Mouse (Mus musculus): ENCODE data around the gene Camta1.

The Camta1 gene

DNA sequence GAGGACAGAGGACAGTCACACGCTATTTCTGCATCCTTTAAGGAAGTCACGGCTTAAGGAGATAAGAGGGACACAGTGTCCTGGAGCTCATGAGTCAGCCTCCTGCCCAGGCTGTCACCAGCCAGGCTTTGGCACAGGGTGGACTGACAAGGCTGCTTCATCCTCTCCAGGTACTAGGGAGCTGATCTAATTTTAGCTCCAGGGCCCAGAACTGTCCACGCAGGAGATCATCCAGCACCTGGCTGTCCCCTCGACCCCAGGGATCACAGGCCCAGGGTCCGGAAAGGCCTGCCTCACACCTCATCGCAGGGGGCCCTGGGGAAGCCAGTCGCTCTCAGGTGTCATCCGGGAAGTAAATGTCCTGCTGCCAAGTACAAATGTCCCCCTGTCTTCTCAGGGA, 341.6 kb downstream of the Camta1 start:
- DNase-seq (ENCODE audit: low read depth, low spot score), result no peak

GRCm38 (mm10) chr4:151519011-151519410, 342.7 kb downstream of the Camta1 start:
- DNase-seq (ENCODE audit: low read depth, low spot score), result no peak

- DNase-seq (ENCODE audit: low read depth, low spot score), result no peak
Observed at GRCm38 (mm10) chr4:151516998-151517799, 344.5 kb downstream of the Camta1 start.

DNA sequence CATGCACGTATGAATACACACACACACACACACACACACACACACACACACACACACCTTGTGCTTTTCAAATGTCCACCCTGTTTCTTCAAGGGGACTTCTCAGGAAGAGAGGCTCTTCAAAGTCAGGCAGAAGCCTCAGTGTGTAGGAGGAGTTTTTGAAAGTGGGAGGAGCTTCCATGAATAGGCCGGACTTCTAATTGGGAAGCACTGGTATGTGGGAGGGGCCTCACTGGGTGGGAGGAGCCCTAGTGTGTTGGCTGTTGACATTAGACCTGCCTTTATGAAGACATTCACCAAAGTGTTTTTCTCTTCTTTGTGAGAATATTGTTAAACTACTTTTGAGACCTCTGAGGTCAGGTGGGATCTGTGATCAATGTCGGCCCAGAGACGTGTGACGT, 346.4 kb downstream of the Camta1 start:
- DNase-seq (ENCODE audit: low read depth, low spot score), result no peak

DNA sequence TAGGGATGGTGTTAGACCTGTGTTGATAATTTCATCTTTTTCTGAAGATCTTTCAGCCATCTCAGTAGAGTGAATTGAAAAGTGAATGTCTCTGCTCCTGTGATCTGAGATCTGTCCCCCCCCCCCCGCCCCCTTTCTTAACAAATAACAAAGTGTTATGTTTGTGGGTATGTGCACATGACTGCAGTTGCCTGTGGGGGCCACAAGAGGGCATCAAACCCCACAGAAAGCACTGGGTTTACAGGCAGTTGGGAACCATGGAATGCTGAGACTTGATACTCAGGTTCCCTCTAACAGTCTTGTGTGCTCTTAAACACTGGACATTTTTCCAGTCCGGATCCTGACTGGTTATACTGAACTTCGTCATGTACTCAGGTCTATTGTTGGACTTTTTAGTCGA, 350.6 kb downstream of the Camta1 start:
- no peak for DNase-seq (ENCODE audit: low read depth, low spot score)

- DNase-seq (ENCODE audit: low read depth, low spot score), result no peak
Observed at GRCm38 (mm10) chr4:151510417-151510816, 351.3 kb downstream of the Camta1 start.

DNA sequence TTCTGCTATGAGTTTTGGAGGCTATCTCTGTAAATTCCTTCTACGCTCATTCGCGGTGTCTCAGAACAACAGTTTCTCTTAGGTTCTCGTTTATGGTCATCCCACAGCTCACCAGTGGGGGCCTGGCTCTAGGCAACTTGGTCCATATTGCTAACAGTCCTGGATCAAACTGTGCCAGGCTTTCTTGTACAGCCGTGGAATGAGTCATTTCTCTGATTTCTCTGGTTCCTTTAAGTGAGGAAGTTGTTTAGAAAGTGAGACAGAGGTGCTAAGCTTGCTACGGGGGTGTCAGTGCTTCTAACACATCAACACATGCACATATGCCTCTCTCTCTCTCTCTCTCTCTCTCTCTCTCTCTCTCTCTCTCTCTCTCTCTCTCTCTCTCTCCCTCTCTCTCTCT, 355.0 kb downstream of the Camta1 start:
- no peak for DNase-seq (ENCODE audit: low read depth, low spot score)

- no peak for DNase-seq (ENCODE audit: low read depth, low spot score)
Observed at GRCm38 (mm10) chr4:151498481-151499276, 363.0 kb downstream of the Camta1 start.

DNA sequence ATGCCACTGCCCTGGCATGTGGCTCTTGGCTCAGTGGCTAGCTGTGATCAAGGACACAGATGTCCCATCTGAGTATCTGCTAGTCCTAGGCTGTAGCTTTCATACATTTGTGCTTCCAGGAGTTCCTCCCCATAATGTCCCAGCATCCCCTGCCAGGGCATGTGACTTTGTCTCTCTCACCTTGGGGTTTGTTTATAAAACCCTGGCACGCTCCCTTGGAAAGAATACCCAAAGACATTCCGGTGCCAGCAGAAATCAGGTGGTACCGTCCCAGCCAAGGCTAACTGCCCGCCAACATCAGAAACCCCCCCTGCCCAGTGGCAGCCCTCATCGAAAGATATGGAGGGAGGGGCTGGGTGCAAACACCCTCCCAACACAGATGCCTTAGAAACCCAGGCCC, 365.1 kb downstream of the Camta1 start:
- no peak for DNase-seq (ENCODE audit: low read depth, low spot score)

- no peak for DNase-seq (ENCODE audit: low read depth, low spot score)
Observed at GRCm38 (mm10) chr4:151495276-151495882, 366.3 kb downstream of the Camta1 start.

GRCm38 (mm10) chr4:151492786-151493185, 368.9 kb downstream of the Camta1 start:
- no peak for DNase-seq (ENCODE audit: low read depth, low spot score)

DNA sequence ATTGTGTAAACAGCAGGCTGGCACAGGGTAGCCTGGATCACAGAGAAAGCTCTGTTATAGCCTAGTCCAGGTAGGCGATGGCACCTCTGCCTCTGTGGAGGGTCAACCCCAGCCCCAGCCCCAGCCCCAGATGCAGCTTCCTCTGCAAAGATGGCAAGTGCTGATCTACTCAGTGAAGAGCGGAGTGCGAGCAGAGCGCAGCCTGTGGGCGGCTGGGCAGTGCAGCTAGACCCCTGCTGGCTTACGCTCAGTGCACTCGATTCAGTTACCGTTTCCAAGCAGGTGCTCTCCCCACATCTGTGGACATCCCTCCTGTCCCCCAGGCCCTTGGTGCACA, 377.7 kb downstream of the Camta1 start:
- DNase-seq (ENCODE audit: low read depth, low spot score), result no peak

DNA sequence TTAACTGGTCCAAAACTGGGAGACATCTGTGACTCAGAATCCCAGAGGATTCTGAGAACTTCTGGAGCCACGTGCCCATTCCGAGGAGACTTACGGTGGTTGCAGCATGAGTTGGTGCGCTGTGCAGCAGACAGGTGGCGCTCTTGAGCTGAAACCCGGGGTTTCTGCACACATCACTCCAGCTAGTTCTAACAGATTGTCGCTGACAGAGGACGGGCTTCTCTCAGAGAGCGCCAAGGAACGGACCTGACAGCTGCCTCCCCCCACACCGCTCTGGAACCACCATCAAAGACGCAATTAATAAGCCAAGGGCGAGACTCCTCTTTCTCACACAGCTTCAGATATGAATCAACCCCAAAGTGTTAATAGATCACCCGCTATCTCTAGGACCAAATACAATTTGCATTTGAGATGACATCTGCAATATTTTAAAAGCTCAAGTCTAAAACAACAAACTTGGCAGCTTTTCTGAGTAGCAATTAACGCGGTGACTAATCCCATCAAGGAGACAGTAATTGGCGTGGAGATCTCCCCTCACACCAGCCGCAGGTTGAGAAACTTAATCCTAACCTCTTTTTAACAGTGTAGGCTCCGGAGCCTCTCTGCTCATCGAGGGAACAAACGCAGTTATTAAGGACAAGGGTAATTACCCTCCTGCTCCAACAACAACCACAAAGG, 378.2 kb downstream of the Camta1 start:
- no peak for DNase-seq (ENCODE audit: low read depth, low spot score)

DNA sequence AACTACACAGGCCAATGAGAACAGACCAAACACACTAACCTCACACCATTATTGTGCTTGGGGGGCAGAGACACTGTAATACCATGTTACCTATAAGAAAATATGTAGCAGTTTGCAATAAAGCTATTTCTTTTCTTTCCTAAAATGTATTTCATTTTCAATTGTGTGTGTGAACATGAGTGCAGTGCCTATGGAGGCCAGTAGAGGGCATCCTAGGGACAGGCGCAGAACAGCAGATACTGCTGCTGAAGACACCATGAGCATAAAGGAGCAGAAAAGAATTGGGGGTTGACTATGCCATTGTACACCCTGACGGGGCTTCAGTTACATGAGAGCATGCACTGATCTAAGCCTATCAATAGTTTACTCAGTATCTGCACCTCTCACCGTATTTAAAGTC, 380.7 kb downstream of the Camta1 start:
- DNase-seq (ENCODE audit: low read depth, low spot score), result no peak

GRCm38 (mm10) chr4:151477950-151478349, 383.7 kb downstream of the Camta1 start:
- no peak for DNase-seq (ENCODE audit: low read depth, low spot score)

DNA sequence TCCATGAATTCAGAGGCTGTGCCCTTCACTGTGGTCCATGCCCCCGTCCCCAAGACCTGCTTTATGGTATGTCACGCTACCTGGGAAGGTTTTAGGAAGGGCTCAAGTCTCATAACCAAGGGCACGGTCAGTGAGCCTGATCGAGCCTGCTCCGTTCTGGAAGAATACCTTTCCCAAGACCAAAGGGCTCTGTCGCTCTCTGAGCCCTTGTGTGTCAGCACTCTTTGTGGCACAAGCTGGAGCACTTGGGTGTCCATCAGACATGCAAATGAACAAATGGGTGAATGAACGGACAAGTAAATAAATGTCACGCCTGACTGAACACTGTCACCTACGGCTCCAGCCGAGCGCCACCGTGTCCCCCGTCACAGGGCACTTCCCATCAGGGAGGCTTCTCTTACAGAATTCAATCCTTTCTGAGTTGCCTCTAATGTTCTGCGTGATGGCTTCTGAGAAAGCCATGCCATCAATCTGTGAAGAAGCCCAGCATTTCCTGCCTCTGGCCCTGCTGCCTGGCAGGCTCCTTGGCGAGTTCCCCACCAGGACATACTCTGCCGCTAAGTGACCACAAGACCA, 386.7 kb downstream of the Camta1 start:
- DNase-seq (ENCODE audit: low read depth, low spot score), result no peak

DNA sequence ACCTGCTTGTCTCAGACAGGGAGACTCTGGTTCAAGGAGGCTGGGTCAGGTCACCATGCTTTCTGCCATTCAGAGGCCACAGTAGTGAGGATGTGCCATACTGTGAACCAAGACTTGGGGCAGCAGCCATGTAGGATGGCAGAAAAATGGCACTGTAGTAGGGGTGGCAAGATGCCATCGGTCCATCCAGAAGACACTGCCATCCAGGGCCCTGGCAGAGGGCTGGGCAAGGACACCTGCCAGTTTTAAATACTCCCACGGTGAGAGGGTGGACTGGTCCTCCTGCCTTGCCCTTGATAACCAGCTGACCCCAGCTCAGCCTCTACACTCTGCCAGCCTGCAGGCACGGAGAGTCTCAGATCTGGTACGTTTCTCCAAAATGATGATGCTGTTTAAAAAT, 389.8 kb downstream of the Camta1 start:
- no peak for DNase-seq (ENCODE audit: low read depth, low spot score)

DNA sequence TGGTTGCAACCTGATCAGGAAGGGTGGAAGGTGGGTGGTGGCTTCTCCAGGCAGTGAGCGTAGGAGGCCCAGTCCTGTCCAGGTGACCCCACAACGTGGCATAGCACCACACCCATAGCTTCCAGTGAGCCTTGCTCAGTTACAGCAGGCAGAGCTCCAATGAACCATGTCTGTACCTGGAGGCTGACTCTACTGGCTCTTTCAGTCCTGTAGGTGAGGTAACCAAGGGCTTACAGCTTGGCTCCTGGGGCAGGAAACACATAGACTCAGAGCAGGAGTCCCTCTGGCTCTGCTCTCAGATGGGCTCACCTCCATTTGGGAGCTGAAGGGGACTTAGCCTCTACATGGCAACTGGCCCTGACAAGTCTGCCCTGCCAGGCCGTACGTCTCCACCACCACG, 393.3 kb downstream of the Camta1 start:
- no peak for DNase-seq (ENCODE audit: low read depth, low spot score)

GRCm38 (mm10) chr4:151458686-151459085, 403.0 kb downstream of the Camta1 start:
- no peak for DNase-seq (ENCODE audit: low read depth, low spot score)

DNA sequence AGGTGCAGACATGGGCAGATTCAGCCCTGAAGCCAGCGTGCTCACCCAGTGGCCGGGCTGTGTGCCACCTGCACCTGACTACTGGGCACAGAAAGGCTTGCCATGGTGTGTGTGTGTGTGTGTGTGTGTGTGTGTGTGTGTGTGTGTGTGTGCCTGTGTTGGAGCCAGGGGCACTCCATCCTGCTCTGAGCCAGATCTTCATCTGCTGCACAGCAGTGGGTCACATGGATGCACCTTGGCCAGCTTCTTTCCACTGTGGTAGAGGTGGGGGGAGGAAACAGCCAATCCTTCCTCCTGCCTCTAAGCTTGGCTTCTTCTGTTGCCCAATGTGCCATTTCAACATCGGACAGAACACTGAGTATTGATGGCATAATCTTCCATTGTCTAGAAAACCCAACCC, 407.1 kb downstream of the Camta1 start:
- DNase-seq (ENCODE audit: low read depth, low spot score), result no peak

DNA sequence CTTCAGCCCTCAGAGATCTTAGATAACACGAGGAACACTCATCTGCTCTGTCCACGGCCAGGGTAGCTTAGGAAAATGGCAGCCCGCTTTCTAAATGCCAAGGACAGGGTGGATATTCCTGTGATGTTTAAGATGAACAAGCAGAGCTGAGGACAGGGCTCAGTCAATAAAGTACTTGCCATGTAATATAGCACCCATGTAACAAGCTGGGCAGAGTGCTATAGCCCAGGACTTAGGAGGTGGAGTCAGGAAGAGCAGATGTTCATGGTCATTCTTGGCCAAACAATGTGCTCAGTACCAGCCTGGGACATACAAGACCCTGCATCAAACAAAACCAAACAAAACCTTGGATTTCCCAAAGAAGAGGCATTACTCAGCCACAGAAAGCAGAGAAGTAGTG, 407.6 kb downstream of the Camta1 start:
- DNase-seq (ENCODE audit: low read depth, low spot score), result no peak

- DNase-seq (ENCODE audit: low read depth, low spot score), result no peak
Observed at GRCm38 (mm10) chr4:151451885-151452284, 409.8 kb downstream of the Camta1 start.
